Mouse (Mus musculus) ES-Bruce4 (cell line): ENCODE data around the gene Acta2. TPM values are rescaled to one million over a fixed set of nuclear protein-coding genes. Genes with fewer than 3 reads are reported as not detected.

ENCODE experiments used
- H3K27ac ChIP-seq: 2 replicates; pipeline ENCODE4 v1.5.1; 2012; ENCODE audit warnings: low read length, inconsistent platforms; ENCODE audit not compliant: insufficient read depth
- H3K27me3 ChIP-seq: 2 replicates; pipeline ENCODE4 v1.6.1; 2012; ENCODE audit warnings: mild to moderate bottlenecking, low read length, inconsistent platforms; ENCODE audit not compliant: control insufficient read depth, poor library complexity, insufficient read depth, severe bottlenecking
- H3K36me3 ChIP-seq: 2 replicates; pipeline ENCODE4 v1.6.1; 2012; ENCODE audit warnings: inconsistent platforms, mild to moderate bottlenecking, low read length, moderate library complexity; ENCODE audit not compliant: control insufficient read depth, poor library complexity, insufficient read depth, severe bottlenecking
- H3K4me1 ChIP-seq: one replicate; pipeline ENCODE4 v1.8.1; 2011; ENCODE audit warnings: low read length; ENCODE audit not compliant: control insufficient read depth, insufficient read depth
- H3K4me3 ChIP-seq: 2 replicates; pipeline ENCODE4 v1.5.1; 2011; ENCODE audit warnings: low read depth, mild to moderate bottlenecking, low read length
- H3K9ac ChIP-seq: 2 replicates; pipeline ENCODE4 v1.6.1; 2012; ENCODE audit warnings: low read depth, mild to moderate bottlenecking, inconsistent platforms; ENCODE audit not compliant: poor library complexity, severe bottlenecking
- H3K9me3 ChIP-seq: replicated peaks from 2 replicates; pipeline ENCODE4 v1.6.1; 2012; ENCODE audit warnings: mild to moderate bottlenecking, low read length, inconsistent platforms; ENCODE audit not compliant: control insufficient read depth, poor library complexity, insufficient read depth, severe bottlenecking
- CTCF ChIP-seq: IDR thresholded peaks from one replicate; pipeline ENCODE4 v1.8.1; 2011; ENCODE audit warnings: low read depth, low read length
- EP300 ChIP-seq: IDR thresholded peaks from 2 replicates; pipeline ENCODE4 v1.6.1; 2011; ENCODE audit warnings: low read depth, low read length; ENCODE audit not compliant: insufficient read depth
- POLR2A ChIP-seq: IDR thresholded peaks from one replicate; pipeline ENCODE4 v1.8.1; 2011; ENCODE audit warnings: low read length; ENCODE audit not compliant: insufficient read depth
- polyA plus RNA-seq: library from polyadenylated mRNA; stranded (reverse); fragments of >200 nt; gene quantifications from 2 replicates; pipeline ENCODE4 v1.2.4, GENCODE M21; 2011; ENCODE audit warnings: low read depth; ENCODE audit not compliant: missing spikeins, insufficient read depth, insufficient read length

Acta2 gene
- polyA plus RNA-seq, 1 experiment: 44.1 TPM

DNA sequence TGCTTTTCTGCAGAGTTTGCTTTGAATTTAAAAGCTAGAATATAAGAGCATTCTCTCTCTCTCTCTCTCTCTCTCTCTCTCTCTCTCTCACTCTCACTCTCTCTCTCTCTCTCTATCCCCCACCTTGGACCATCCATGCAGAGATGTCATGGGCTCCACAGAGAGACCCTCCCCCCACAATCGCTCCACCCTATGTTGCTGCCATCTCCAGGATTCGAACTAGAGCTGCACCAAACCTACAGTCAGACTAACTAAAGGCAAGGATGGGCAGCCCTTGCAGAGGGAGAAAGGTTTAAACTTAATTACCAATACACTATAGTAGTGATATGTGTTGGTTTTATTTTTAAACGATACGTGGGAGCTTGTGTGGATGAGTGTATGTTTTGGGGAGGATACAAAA lies 4.8 kb downstream of the Acta2 start:
- no peaks in the 10 kb centered on the region for H3K9me3 ChIP-seq
- H3K4me1 ChIP-seq: no peaks in the 10 kb centered on the region
- no peak overlapping the region for H3K4me3 ChIP-seq
- no peak for TF ChIP-seq EP300
- TF ChIP-seq POLR2A: no peak
- TF ChIP-seq CTCF: no peak
- no peak overlapping the region for H3K27ac ChIP-seq
- H3K9ac ChIP-seq: no peak overlapping the region
- no peaks in the 10 kb centered on the region for H3K36me3 ChIP-seq
- H3K27me3 ChIP-seq: no peaks in the 10 kb centered on the region

GRCm38 (mm10) chr19:34248558-34248957 lies 6.8 kb downstream of the Acta2 start:
- TF ChIP-seq CTCF (no peak), EP300 (no peak), POLR2A (no peak)
- H3K36me3 ChIP-seq: no peaks in the 10 kb centered on the region
- no peaks in the 10 kb centered on the region for H3K9me3 ChIP-seq
- H3K27ac ChIP-seq: no peak overlapping the region
- H3K4me3 ChIP-seq: no peak overlapping the region
- no peaks in the 10 kb centered on the region for H3K4me1 ChIP-seq
- H3K9ac ChIP-seq: no peak overlapping the region
- H3K27me3 ChIP-seq: no peaks in the 10 kb centered on the region

GRCm38 (mm10) chr19:34244056-34244455 lies 11.3 kb downstream of the Acta2 start:
- H3K4me1 ChIP-seq: no peaks in the 10 kb centered on the region
- no peaks in the 10 kb centered on the region for H3K36me3 ChIP-seq
- TF ChIP-seq CTCF (peak; percentile 1), POLR2A (no peak), EP300 (no peak)
- no peaks in the 10 kb centered on the region for H3K9me3 ChIP-seq
- no peak overlapping the region for H3K27ac ChIP-seq
- no peak overlapping the region for H3K9ac ChIP-seq
- no peak overlapping the region for H3K4me3 ChIP-seq
- H3K27me3 ChIP-seq: no peaks in the 10 kb centered on the region

GRCm38 (mm10) chr19:34242925-34243324 lies 12.5 kb downstream of the Acta2 start:
- H3K4me1 ChIP-seq: no peaks in the 10 kb centered on the region
- TF ChIP-seq POLR2A (no peak), CTCF (no peak), EP300 (no peak)
- H3K27ac ChIP-seq: no peak overlapping the region
- no peaks in the 10 kb centered on the region for H3K36me3 ChIP-seq
- no peak overlapping the region for H3K4me3 ChIP-seq
- H3K27me3 ChIP-seq: no peaks in the 10 kb centered on the region
- H3K9me3 ChIP-seq: no peaks in the 10 kb centered on the region
- H3K9ac ChIP-seq: no peak overlapping the region

- H3K9me3 ChIP-seq: no peaks in the 10 kb centered on the region
- no peak overlapping the region for H3K4me3 ChIP-seq
- no peak overlapping the region for H3K27ac ChIP-seq
- H3K27me3 ChIP-seq: no peaks in the 10 kb centered on the region
- H3K4me1 ChIP-seq: no peaks in the 10 kb centered on the region
- no peak overlapping the region for H3K9ac ChIP-seq
- H3K36me3 ChIP-seq: no peaks in the 10 kb centered on the region
- TF ChIP-seq EP300 (no peak), CTCF (no peak), POLR2A (no peak)
Observed at GRCm38 (mm10) chr19:34241247-34241915, 14.0 kb downstream of the Acta2 start.

- H3K4me3 ChIP-seq: no peak overlapping the region
Observed at GRCm38 (mm10) chr19:34240273-34241039, 14.9 kb downstream of the Acta2 start.

More at GRCm38 (mm10) chr19:34240273-34241039, 14.9 kb downstream of the Acta2 start:
- H3K27ac ChIP-seq: no peak overlapping the region
- TF ChIP-seq CTCF (no peak), POLR2A (no peak), EP300 (no peak)
- no peaks in the 10 kb centered on the region for H3K4me1 ChIP-seq
- no peaks in the 10 kb centered on the region for H3K27me3 ChIP-seq
- H3K9ac ChIP-seq: no peak overlapping the region
- no peaks in the 10 kb centered on the region for H3K9me3 ChIP-seq
- no peaks in the 10 kb centered on the region for H3K36me3 ChIP-seq
